Mouse (Mus musculus) limb, embryonic 14.5 days (tissue): ENCODE measurements around the gene Dnaic2. TPM values are rescaled to one million over a fixed set of nuclear protein-coding genes. Genes with fewer than 3 reads are reported as not detected.
A peak's percentile ranks its signal among the peaks of the same experiment; 100 is the strongest.

Source experiments
- ATAC-seq: fragments of 200-750 bp; cut with Nextera tagmentation; 2 replicates; pipeline ENCODE4 v1.8.0; 2017; ENCODE audit warnings: low read depth, moderate number of reproducible peaks, moderate TSS enrichment; ENCODE audit not compliant: low FRiP score
- DNase-seq: peaks from one replicate; pipeline ENCODE4 v3.0.0-alpha.2; 2015; ENCODE audit warnings: low spot score
- H3K27ac ChIP-seq: fragments of 300-500 bp; sonication (generic); replicated peaks from 2 replicates; pipeline ENCODE4 v1.5.1; 2014; ENCODE audit warnings: low read depth, mild to moderate bottlenecking, low read length, moderate library complexity, mixed read lengths
- H3K27me3 ChIP-seq: fragments of 300-500 bp; sonication (generic); 2 replicates; pipeline ENCODE4 v1.6.1; 2014; ENCODE audit warnings: low read length, mixed read lengths; ENCODE audit not compliant: control insufficient read depth, insufficient read depth
- H3K36me3 ChIP-seq: fragments of 300-500 bp; sonication (generic); 2 replicates; pipeline ENCODE4 v1.6.1; 2014; ENCODE audit warnings: mild to moderate bottlenecking, low read length, moderate library complexity, mixed read lengths; ENCODE audit not compliant: control insufficient read depth, insufficient read depth
- H3K4me1 ChIP-seq: fragments of 300-500 bp; sonication (generic); 2 replicates; pipeline ENCODE4 v1.6.1; 2014; ENCODE audit warnings: antibody characterized with exemption, low read length, mixed read lengths; ENCODE audit not compliant: control insufficient read depth, insufficient read depth
- H3K4me2 ChIP-seq: fragments of 300-500 bp; sonication (generic); replicated peaks from 2 replicates; pipeline ENCODE4 v1.6.1; 2014; ENCODE audit warnings: low read depth, mild to moderate bottlenecking, low read length, moderate library complexity; ENCODE audit not compliant: severe bottlenecking
- H3K4me3 ChIP-seq: fragments of 300-500 bp; sonication (generic); replicated peaks from 2 replicates; pipeline ENCODE4 v1.5.1; 2014; ENCODE audit warnings: low read length
- H3K9ac ChIP-seq: fragments of 300-500 bp; sonication (generic); 2 replicates; pipeline ENCODE4 v1.6.1; 2014; ENCODE audit warnings: mild to moderate bottlenecking, low read depth, low read length, moderate library complexity; ENCODE audit not compliant: severe bottlenecking
- H3K9me3 ChIP-seq: fragments of 300-500 bp; sonication (generic); 2 replicates; pipeline ENCODE4 v1.6.1; 2016; ENCODE audit warnings: low read length; ENCODE audit not compliant: control insufficient read depth
- POLR2A ChIP-seq: fragments of 200-500 bp; IDR thresholded peaks from 2 replicates; pipeline ENCODE4 v1.8.0; 2012; ENCODE audit warnings: inconsistent platforms, mild to moderate bottlenecking, moderate library complexity, borderline replicate concordance; ENCODE audit not compliant: insufficient read depth, insufficient read length; ENCODE audit errors: extremely low read depth
- WGBS: fragments of 180-500 bp; shearing (Covaris S2); extraction: QIAGEN DNeasy Blood & Tissue Kit; methylation state at CpG from one replicate; pipeline ENCODE4 v1.1.7; 2014; 5-methylcytosine and 5-hydroxymethylcytosine counted together
- polyA plus RNA-seq, 2 experiments: library from polyadenylated mRNA; depleted of rRNA in 1 of 2; stranded (reverse) in 1 of 2; unstranded in 1 of 2; fragments of >200 nt; fragmentation: Nextera tagmentation in 1 of 2; extraction: Ambion mirVana in 1 of 2; gene quantifications; 2 replicates each; pipeline versions ENCODE4 v1.2.1 to v1.2.3; 2012 to 2014

The Dnaic2 gene
- polyA plus RNA-seq, 2 experiments = 0.55 to 1.6 TPM

DNA sequence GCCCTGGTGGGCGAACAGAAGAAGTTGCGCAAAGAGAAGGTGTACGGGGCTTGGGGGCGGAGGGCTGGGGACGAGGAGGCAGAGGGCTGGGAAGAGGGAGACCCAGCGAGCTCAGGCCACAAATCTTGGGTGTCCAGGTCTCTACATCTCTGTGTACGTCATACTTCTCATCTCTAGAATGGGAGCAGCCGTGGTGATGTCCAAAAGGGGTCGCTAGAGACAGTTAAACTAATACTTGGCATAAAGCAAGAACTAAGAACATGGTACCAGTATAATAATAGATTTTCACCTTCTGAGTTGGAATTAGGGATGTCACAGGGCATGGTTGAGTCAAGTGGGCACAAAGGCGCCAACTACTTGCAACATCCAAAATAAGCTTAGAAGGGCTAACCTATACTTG is 58.7 kb downstream of the Dnaic2 start:
- Histone ChIP-seq H3K4me3 (peak overlapping the region; percentile 25), H3K4me2 (peak overlapping the region; percentile 46), H3K9ac (0 out of 2 replicates have a peak overlapping the region, but pooled peaks have one; percentile 32), H3K36me3 (no peaks in the 10 kb centered on the region), H3K9me3 (no peaks in the 10 kb centered on the region), H3K27ac (no peak overlapping the region), H3K27me3 (peaks cover 65% of the 10 kb centered on the region), H3K4me1 (no peaks in the 10 kb centered on the region)
- no peak for TF ChIP-seq POLR2A
- no peak for DNase-seq
- ATAC-seq = no peak
- 47% methylated on average over 10 of the region's 10 CpGs for WGBS

DNA sequence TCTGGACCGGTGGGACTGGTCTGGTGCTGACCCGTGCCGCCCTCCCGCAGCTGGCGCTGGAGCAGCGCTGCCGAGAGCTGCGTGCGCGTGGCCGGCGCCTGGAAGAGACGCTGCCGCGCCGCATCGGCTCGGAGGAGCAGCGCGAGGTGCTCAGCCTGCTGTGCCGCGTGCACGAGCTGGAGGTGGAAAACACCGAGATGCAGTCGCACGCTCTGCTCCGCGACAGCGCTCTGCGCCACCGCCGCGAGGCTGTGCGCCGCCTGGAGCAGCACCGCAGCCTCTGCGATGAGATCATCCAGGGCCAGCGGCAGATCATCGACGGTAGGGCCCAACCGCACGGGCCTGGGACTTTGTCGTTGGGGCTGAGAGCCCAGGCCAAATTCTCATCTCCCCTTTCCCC is 59.1 kb downstream of the Dnaic2 start:
- TF ChIP-seq POLR2A = no peak
- no peak overlapping the region for H3K27ac ChIP-seq
- 3% methylated on average over 31 of the region's 43 CpGs for WGBS
- ATAC-seq (peak; percentile 20; the same call in 1 of the 2 replicates), DNase-seq (no peak)
- H3K4me1 ChIP-seq = peaks cover 1% of the 10 kb centered on the region; the same call in 1 of the 2 replicates
- H3K36me3 ChIP-seq = no peaks in the 10 kb centered on the region
- H3K4me2 ChIP-seq = peak overlapping the region; percentile 46
- H3K9ac ChIP-seq = peak overlapping the region; percentile 32; the same call in 1 of the 2 replicates
- H3K9me3 ChIP-seq = no peaks in the 10 kb centered on the region
- peak overlapping the region; percentile 25 for H3K4me3 ChIP-seq
- peaks cover 66% of the 10 kb centered on the region for H3K27me3 ChIP-seq

DNA sequence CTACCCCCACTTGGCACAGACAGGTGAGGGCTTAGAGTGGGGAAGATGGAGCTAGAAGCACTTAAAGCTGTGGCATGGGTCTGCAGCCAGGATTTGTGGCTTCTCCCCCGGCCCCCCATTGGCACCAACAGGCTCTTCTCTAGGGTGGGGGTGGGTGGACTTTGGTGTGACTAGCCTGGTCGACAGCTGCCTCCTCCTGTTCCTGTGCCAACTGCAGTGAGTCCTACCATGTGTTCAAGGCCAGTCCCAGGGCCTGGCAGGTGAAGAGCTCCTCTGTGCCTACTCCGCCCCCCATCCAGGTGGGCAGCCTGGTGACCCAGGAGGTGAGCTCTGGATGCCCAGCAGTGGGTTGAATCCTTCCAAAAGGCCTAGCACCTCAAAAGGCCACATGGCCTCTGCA is 60.4 kb downstream of the Dnaic2 start:
- DNase-seq (no peak), ATAC-seq (no peak)
- TF ChIP-seq POLR2A = no peak
- Histone ChIP-seq H3K9me3 (no peaks in the 10 kb centered on the region), H3K4me3 (no peak overlapping the region), H3K27me3 (peaks cover 79% of the 10 kb centered on the region), H3K9ac (no peak overlapping the region), H3K4me1 (peaks cover 4% of the 10 kb centered on the region; the same call in 1 of the 2 replicates), H3K4me2 (no peak overlapping the region), H3K27ac (no peak overlapping the region), H3K36me3 (no peaks in the 10 kb centered on the region)
- 81% methylated on average over 3 of the region's 3 CpGs for WGBS

DNA sequence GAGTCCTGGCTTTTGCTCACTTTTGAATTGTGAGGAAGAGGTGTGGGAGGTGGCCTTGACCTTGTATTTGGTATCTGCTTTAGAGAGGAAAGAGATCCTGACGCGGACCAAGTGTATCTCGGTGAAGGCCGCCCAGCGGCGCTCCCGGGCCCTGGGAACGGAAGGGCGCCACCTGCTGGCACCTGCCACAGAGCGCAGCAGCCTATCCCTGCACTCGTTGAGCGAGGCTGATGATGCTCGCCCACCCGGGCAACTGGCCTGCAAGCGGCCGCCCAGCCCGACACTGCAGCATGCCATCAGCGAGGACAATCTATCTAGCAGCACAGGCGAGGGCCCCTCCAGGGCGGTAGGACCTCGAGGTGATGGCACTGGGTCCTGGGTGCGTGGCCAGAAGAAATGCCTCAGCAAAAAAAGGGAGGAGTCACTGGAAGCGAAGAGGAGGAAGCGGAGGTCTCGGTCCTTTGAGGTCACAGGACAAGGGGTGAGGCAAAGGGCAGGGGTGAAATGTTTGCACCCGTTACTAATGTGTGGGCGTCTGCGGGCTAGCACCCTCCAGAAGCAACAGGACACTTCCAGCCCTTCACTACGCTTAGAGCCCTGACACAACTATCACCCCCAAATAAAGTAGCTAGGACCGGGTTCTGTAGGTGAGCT is 62.0 kb downstream of the Dnaic2 start:
- TF ChIP-seq POLR2A = no peak
- H3K9ac ChIP-seq = no peak overlapping the region
- no peaks in the 10 kb centered on the region for H3K9me3 ChIP-seq
- peak; percentile 67; the same call in 1 of the 2 replicates for ATAC-seq
- peaks cover 4% of the 10 kb centered on the region; the same call in 1 of the 2 replicates for H3K4me1 ChIP-seq
- H3K4me3 ChIP-seq = 0 out of 2 replicates have a peak overlapping the region, but pooled peaks have one; percentile 12
- peaks cover 94% of the 10 kb centered on the region for H3K27me3 ChIP-seq
- no peak overlapping the region for H3K27ac ChIP-seq
- no peaks in the 10 kb centered on the region for H3K36me3 ChIP-seq
- peak overlapping the region; percentile 24 for H3K4me2 ChIP-seq
- 10% methylated on average over 30 of the region's 30 CpGs for WGBS
- DNase-seq = peak; percentile 71

DNA sequence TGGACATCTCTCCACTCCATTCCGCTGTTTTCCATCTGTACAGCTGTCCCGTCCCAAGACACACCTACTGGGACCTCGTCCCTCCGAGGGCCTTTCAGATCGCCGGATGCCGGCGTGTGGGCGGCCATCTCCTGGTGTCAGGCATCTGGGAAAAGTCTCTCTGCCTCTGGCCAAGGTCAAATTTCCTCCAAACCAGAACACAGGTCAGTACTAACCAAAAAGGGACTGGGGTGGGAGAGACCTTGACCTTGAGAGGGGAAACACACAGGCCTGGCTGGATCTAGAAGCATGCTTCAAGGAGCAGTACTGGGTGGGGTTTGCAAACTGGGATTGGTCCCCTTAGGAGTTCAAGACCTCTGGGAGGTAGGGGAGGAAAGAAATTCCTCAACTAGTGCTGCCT is 62.5 kb downstream of the Dnaic2 start:
- H3K36me3 ChIP-seq = no peaks in the 10 kb centered on the region
- no peaks in the 10 kb centered on the region for H3K9me3 ChIP-seq
- no peak for ATAC-seq
- H3K9ac ChIP-seq = no peak overlapping the region
- no peak for TF ChIP-seq POLR2A
- 59% methylated on average over 9 of the region's 9 CpGs for WGBS
- peaks cover 4% of the 10 kb centered on the region; the same call in 1 of the 2 replicates for H3K4me1 ChIP-seq
- no peak overlapping the region for H3K27ac ChIP-seq
- no peak overlapping the region for H3K4me2 ChIP-seq
- peaks cover 93% of the 10 kb centered on the region for H3K27me3 ChIP-seq
- DNase-seq = no peak
- H3K4me3 ChIP-seq = no peak overlapping the region

DNA sequence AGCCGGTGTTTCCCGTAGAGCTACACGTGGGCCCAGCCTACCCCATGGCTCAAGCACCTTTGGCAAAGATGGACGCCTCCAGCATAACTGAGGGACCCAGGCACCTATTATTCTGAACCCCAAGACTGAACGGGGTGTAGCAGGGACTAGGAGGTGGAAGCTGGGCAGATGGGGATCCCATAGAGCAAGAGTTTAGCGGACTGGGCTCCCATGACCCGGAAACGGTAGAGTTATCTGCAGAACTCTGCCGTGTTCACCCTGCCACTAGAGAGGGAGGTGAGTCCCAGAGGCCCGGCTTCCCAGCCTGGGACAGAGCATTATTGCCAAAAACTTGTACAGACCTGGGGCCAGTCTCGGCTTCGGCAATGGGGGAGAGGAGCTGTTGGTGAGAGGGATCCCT is 63.0 kb downstream of the Dnaic2 start:
- Histone ChIP-seq H3K9me3 (no peaks in the 10 kb centered on the region), H3K27me3 (peaks cover 88% of the 10 kb centered on the region), H3K27ac (no peak overlapping the region), H3K4me2 (no peak overlapping the region), H3K9ac (no peak overlapping the region), H3K4me3 (no peak overlapping the region), H3K4me1 (peaks cover 7% of the 10 kb centered on the region; the same call in 1 of the 2 replicates), H3K36me3 (no peaks in the 10 kb centered on the region)
- no peak for TF ChIP-seq POLR2A
- DNase-seq (no peak), ATAC-seq (no peak)
- 55% methylated on average over 12 of the region's 12 CpGs for WGBS
